Mouse (Mus musculus) cerebral cortex, adult 2 months (tissue): ENCODE data around the gene Foxi3.

Source experiments
- WGBS: fragments of 180-500 bp; shearing (Covaris S2); methylation state at CpG from one replicate; pipeline ENCODE4 v1.1.7; 2018; 5-methylcytosine and 5-hydroxymethylcytosine counted together

Gene Foxi3

GRCm38 (mm10) chr6:70986683-70987082, 30.4 kb downstream of the Foxi3 start:
- WGBS, result 66% methylated on average over 8 of the region's 8 CpGs

GRCm38 (mm10) chr6:70996123-70996723, 39.9 kb downstream of the Foxi3 start:
- WGBS, result 69% methylated on average over 4 of the region's 4 CpGs

- 90% methylated on average over 2 of the region's 2 CpGs for WGBS
These were observed 46.3 kb downstream of the Foxi3 start for GRCm38 (mm10) chr6:71002656-71003055.

- WGBS, result 88% methylated on average over 2 of the region's 2 CpGs
These were observed 47.8 kb downstream of the Foxi3 start for GRCm38 (mm10) chr6:71004161-71004560.
